Mouse (Mus musculus) CH12.LX (cell line): ENCODE results near the gene Faxc.

Experiments
- CHD1 ChIP-seq: IDR thresholded peaks from 2 replicates; pipeline ENCODE4 v1.6.1; 2012; ENCODE audit warnings: low read depth, low read length, improper control_type of control experiment, inconsistent platforms
- CTCF ChIP-seq, 2 experiments: IDR thresholded peaks in 1 of 2; conservative IDR thresholded peaks in 1 of 2; 2 replicates each; pipeline ENCODE4 v1.5.1; 2011 to 2012; ENCODE audit warnings: low read depth in 2 of 2, low read length in 2 of 2, improper control_type of control experiment in 1 of 2, inconsistent platforms in 1 of 2, mild to moderate bottlenecking in 1 of 2, moderate library complexity in 1 of 2
- E2F4 ChIP-seq: IDR thresholded peaks from 2 replicates; pipeline ENCODE4 v1.6.1; 2011; ENCODE audit warnings: low read depth, low read length, improper control_type of control experiment; ENCODE audit not compliant: insufficient replicate concordance
- EP300 ChIP-seq: IDR thresholded peaks from 2 replicates; pipeline ENCODE4 v1.6.1; 2011; ENCODE audit warnings: low read length, improper control_type of control experiment
- IRF4 ChIP-seq: IDR thresholded peaks from 2 replicates; pipeline ENCODE4 v1.6.1; 2014; ENCODE audit warnings: low read depth, mild to moderate bottlenecking, inconsistent platforms, low read length, improper control_type of control experiment
- KAT2A ChIP-seq: IDR thresholded peaks from 2 replicates; pipeline ENCODE4 v1.6.1; 2012; ENCODE audit warnings: low read length, improper control_type of control experiment, inconsistent platforms; ENCODE audit not compliant: insufficient replicate concordance
- MXI1 ChIP-seq: IDR thresholded peaks from 2 replicates; pipeline ENCODE4 v1.6.1; 2011; ENCODE audit warnings: mild to moderate bottlenecking, low read depth, low read length, improper control_type of control experiment
- MYC ChIP-seq: IDR thresholded peaks from 2 replicates; pipeline ENCODE4 v1.6.1; 2011; ENCODE audit warnings: low read depth, mild to moderate bottlenecking, improper control_type of control experiment, low read length
- NRF1 ChIP-seq: IDR thresholded peaks from 2 replicates; pipeline ENCODE4 v1.6.1; 2014; ENCODE audit warnings: low read depth, mild to moderate bottlenecking, inconsistent platforms, low read length, improper control_type of control experiment, moderate library complexity
- POLR2A ChIP-seq: IDR thresholded peaks from 2 replicates; pipeline ENCODE4 v1.6.1; 2011; ENCODE audit warnings: low read depth, mild to moderate bottlenecking, improper control_type of control experiment, low read length
- POLR2AphosphoS2 ChIP-seq: IDR thresholded peaks from 2 replicates; pipeline ENCODE4 v1.6.1; 2011; ENCODE audit warnings: low read depth, low read length, improper control_type of control experiment
- TBP ChIP-seq: conservative IDR thresholded peaks from 2 replicates; pipeline ENCODE4 v1.6.1; 2011; ENCODE audit warnings: low read depth, low read length, improper control_type of control experiment
- USF1 ChIP-seq: IDR thresholded peaks from 2 replicates; pipeline ENCODE4 v1.6.1; 2014; ENCODE audit warnings: low read depth, mild to moderate bottlenecking, inconsistent platforms, low read length, improper control_type of control experiment

GRCm38 (mm10) chr4:21980471-21980870, 49.3 kb downstream of the Faxc start:
- no peak for TF ChIP-seq CTCF (conservative IDR thresholded peaks at IDR 0.05 in 1 of 2, IDR thresholded peaks at IDR 0.05 in 1 of 2; ENCODE audit: low read depth in 2 of 2, low read length in 2 of 2)
- no peak for TF ChIP-seq POLR2A
- no peak for TF ChIP-seq NRF1
- no peak for TF ChIP-seq EP300
- no peak for TF ChIP-seq USF1
- no peak for TF ChIP-seq POLR2AphosphoS2
- TF ChIP-seq MXI1: no peak
- TF ChIP-seq E2F4: no peak
- TF ChIP-seq MYC: no peak
- no peak for TF ChIP-seq CHD1
- TF ChIP-seq KAT2A: no peak
- TF ChIP-seq TBP: no peak
- no peak for TF ChIP-seq IRF4
